Mouse (Mus musculus) embryonic facial prominence, embryonic 11.5 days (tissue): ENCODE results near the gene Epha6. TPM values are rescaled to one million over a fixed set of nuclear protein-coding genes. Genes with fewer than 3 reads are reported as not detected.

Experiments
- ATAC-seq: fragments of 200-750 bp; cut with Nextera tagmentation; replicated peaks from 2 replicates; pipeline ENCODE4 v1.8.0; 2017; ENCODE audit warnings: low read depth; ENCODE audit not compliant: insufficient number of reproducible peaks, low FRiP score, low TSS enrichment
- DNase-seq: peaks from one replicate; pipeline ENCODE4 v3.0.0-alpha.2; 2015; ENCODE audit warnings: low spot score
- H3K27ac ChIP-seq: fragments of 300-500 bp; sonication (generic); replicated peaks from 2 replicates; pipeline ENCODE4 v1.5.1; 2014; ENCODE audit warnings: mild to moderate bottlenecking, low read depth, low read length, control low read depth
- H3K27me3 ChIP-seq: fragments of 300-500 bp; sonication (generic); 2 replicates; pipeline ENCODE4 v1.6.1; 2014; ENCODE audit warnings: mild to moderate bottlenecking, low read length, moderate library complexity, mixed read lengths; ENCODE audit not compliant: control insufficient read depth, insufficient read depth
- H3K36me3 ChIP-seq: fragments of 300-500 bp; sonication (generic); replicated peaks from 2 replicates; pipeline ENCODE4 v1.6.1; 2014; ENCODE audit warnings: low read depth, mild to moderate bottlenecking, low read length, moderate library complexity, mixed read lengths; ENCODE audit not compliant: control insufficient read depth, insufficient read depth
- H3K4me1 ChIP-seq: fragments of 300-500 bp; sonication (generic); 2 replicates; pipeline ENCODE4 v1.6.1; 2014; ENCODE audit warnings: low read length, mixed read lengths; ENCODE audit not compliant: control insufficient read depth, insufficient read depth
- H3K4me2 ChIP-seq: fragments of 300-500 bp; sonication (generic); 2 replicates; pipeline ENCODE4 v1.6.1; 2014; ENCODE audit warnings: low read depth, mild to moderate bottlenecking, control low read depth, low read length, moderate library complexity
- H3K4me3 ChIP-seq: fragments of 300-500 bp; sonication (generic); 2 replicates; pipeline ENCODE4 v1.5.1; 2014; ENCODE audit warnings: low read depth, low read length, control low read depth
- H3K9ac ChIP-seq: fragments of 300-500 bp; sonication (generic); replicated peaks from 2 replicates; pipeline ENCODE4 v1.6.1; 2014; ENCODE audit warnings: mild to moderate bottlenecking, control low read depth, low read length
- H3K9me3 ChIP-seq: fragments of 300-500 bp; sonication (generic); replicated peaks from 2 replicates; pipeline ENCODE4 v1.6.1; 2016; ENCODE audit warnings: mild to moderate bottlenecking, low read length, inconsistent platforms, mixed read lengths; ENCODE audit not compliant: control insufficient read depth
- WGBS: fragments of 180-500 bp; shearing (Covaris S2); extraction: QIAGEN DNeasy Blood & Tissue Kit; methylation state at CpG from one replicate; pipeline ENCODE4 v1.1.7; 2014; 5-methylcytosine and 5-hydroxymethylcytosine counted together
- polyA plus RNA-seq: library from polyadenylated mRNA; unstranded; fragments of >200 nt; fragmentation: Nextera tagmentation; extraction: Ambion mirVana; gene quantifications from 2 replicates; pipeline ENCODE4 v1.2.1, GENCODE M21; 2014

The Epha6 gene
- polyA plus RNA-seq, 1 experiment from 2014 or later: not detected

DNA sequence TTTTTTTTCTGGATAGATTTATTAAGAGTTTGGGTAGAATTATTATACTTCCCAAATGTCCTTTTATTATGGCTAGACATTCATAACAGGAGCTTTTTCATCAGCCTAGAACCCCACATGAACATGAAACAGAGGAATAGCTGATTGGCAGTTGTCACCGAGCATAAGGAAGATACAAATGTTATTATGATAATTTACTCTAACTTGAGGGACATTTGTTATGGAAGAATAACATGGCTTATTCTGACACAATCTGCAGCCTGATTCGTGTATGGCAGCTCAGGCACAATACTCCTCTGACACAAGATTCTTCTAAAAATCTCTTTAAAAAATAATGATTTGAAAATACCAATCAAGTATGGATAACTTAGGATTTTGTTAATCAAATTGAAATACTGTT lies 347.7 kb downstream of the Epha6 start:
- no peaks in the 10 kb centered on the region for H3K4me1 ChIP-seq
- DNase-seq (no peak), ATAC-seq (no peak)
- no peak overlapping the region for H3K4me3 ChIP-seq
- 81% methylated on average over 2 of the region's 2 CpGs for WGBS
- no peak overlapping the region for H3K9ac ChIP-seq
- no peak overlapping the region for H3K27ac ChIP-seq
- H3K9me3 ChIP-seq: no peaks in the 10 kb centered on the region
- H3K4me2 ChIP-seq: no peak overlapping the region
- H3K36me3 ChIP-seq: no peaks in the 10 kb centered on the region
- no peaks in the 10 kb centered on the region for H3K27me3 ChIP-seq

DNA sequence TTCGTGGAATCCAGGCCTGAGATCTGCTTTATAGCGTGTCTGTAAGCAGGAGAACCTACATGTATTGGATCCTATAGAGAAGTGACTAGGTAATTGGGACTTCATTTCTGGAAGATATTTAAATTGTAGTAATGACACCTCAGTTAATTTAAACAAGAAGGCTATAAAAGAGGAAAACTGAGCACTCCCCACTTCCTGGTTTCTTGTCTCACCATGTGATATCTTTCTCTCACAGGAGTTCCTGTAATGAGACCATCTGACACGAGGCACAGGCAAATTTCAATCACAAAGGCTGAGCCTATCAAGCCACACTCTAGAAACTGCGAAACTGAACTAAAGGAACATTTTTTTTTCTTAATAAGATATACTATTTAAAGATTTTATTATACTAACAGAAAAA lies 348.3 kb downstream of the Epha6 start:
- no peak overlapping the region for H3K27ac ChIP-seq
- H3K4me1 ChIP-seq: no peaks in the 10 kb centered on the region
- H3K9ac ChIP-seq: no peak overlapping the region
- H3K9me3 ChIP-seq: no peaks in the 10 kb centered on the region
- H3K4me3 ChIP-seq: no peak overlapping the region
- ATAC-seq (no peak), DNase-seq (no peak)
- 77% methylated on average over 4 of the region's 4 CpGs for WGBS
- no peak overlapping the region for H3K4me2 ChIP-seq
- H3K27me3 ChIP-seq: no peaks in the 10 kb centered on the region
- H3K36me3 ChIP-seq: no peaks in the 10 kb centered on the region

DNA sequence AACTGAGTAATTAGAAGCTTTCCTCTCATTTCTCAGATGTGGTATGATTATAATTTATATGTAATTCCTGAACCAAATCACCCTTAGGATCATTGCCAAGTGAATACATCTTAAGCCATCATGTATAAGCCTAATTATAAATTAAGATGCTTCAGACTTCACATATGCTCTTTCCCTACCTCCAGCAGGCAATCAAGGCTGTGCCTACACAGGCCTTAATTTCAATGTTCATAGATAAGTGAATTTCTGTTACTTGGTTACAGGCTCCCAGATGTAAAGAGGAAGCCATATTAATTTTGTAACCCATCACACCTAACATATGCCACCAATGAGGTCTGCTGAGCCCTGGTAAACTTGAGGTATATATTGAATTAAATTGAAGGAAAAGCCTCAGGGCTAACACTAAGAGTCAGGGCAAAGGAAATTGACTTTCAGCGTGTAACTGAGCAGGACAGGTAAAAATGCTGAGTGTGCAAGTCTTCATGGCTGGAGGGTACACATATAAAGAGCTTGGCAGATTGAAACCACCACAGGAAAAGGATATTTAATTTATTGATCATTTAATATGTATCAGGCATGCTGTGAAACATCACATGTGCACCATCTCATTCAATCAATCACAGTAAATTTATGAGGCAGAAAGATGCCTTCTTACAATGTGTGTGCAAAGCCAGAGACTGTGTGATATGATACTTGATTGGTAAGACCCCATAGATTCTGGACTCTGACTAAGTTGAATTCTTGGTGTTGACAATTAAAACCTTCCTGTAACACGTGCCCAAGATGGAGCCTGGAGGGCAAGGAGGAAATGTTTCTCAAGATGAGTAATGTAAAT lies 365.8 kb downstream of the Epha6 start:
- Histone ChIP-seq H3K27ac (no peak overlapping the region), H3K4me2 (no peak overlapping the region), H3K36me3 (no peaks in the 10 kb centered on the region), H3K4me1 (no peaks in the 10 kb centered on the region), H3K27me3 (no peaks in the 10 kb centered on the region), H3K9ac (no peak overlapping the region), H3K4me3 (no peak overlapping the region), H3K9me3 (no peaks in the 10 kb centered on the region)
- no peak for DNase-seq
- WGBS: 64% methylated on average over 2 of the region's 2 CpGs
- ATAC-seq: no peak

DNA sequence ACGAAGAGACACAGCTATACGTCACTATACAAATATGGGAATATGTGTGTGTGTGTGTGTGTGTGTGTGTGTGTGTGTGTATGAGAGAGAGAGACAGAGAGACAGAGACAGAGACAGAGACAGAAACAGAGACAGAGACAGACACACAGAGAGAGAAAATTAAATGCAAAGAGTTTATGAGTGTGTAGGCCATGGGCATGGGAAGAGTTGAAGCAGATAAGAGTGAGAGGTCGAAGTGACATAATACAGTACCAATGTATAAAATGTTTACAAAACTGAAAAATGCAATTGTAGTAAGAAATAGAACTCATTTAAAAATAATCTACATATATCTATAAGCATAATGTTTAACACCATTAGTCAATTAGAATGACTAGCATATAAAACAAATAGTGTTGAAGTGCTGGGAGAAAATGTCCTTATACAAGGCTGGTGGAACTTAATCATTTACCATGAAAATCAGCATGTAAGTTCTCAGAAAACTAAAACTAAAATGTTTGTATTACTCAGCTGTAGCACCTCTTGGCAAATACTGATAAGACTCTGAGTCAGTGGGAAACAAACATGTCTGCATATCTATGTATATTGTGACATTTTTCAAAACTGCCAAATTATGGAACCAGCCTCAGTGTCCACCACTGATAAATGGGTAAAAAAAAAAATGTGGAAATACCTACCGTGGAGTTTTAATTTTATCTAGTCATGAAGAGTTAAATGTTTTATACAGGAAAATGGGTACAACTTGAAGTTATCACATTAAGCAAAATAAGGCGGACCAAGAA lies 371.2 kb downstream of the Epha6 start:
- ATAC-seq (no peak), DNase-seq (no peak)
- Histone ChIP-seq H3K4me3 (no peak overlapping the region), H3K27ac (no peak overlapping the region), H3K4me2 (no peak overlapping the region), H3K4me1 (no peaks in the 10 kb centered on the region), H3K9me3 (no peaks in the 10 kb centered on the region), H3K9ac (no peak overlapping the region), H3K27me3 (no peaks in the 10 kb centered on the region), H3K36me3 (no peaks in the 10 kb centered on the region)
- WGBS: 88% methylated on average over 5 of the region's 5 CpGs

DNA sequence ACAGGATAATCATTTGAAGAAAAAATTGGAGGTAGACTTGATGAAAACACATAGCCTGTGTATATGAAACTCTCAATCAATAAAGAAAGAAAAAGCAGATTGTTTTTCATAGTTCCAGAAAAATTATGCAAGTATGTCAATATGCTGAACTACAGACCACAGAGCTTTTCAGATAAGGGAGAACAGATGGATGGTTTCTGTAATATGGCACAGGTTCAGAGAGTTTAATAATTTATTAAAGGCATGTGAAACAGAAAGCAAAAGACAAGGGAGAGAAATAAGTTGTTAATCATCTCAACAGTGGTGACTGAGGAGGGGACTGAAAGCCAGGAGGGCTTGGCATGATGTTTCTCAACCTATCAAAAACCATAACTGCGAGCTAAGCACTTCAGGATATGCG lies 372.3 kb downstream of the Epha6 start:
- Histone ChIP-seq H3K9ac (no peak overlapping the region), H3K4me3 (no peak overlapping the region), H3K4me2 (no peak overlapping the region), H3K27me3 (no peaks in the 10 kb centered on the region), H3K9me3 (no peaks in the 10 kb centered on the region), H3K4me1 (no peaks in the 10 kb centered on the region), H3K36me3 (no peaks in the 10 kb centered on the region), H3K27ac (no peak overlapping the region)
- 96% methylated on average over 2 of the region's 2 CpGs for WGBS
- ATAC-seq (no peak), DNase-seq (no peak)

GRCm38 (mm10) chr16:60209151-60209550 lies 396.2 kb downstream of the Epha6 start:
- no peaks in the 10 kb centered on the region for H3K4me1 ChIP-seq
- DNase-seq: no peak
- H3K36me3 ChIP-seq: no peaks in the 10 kb centered on the region
- no peaks in the 10 kb centered on the region for H3K9me3 ChIP-seq
- H3K4me2 ChIP-seq: no peak overlapping the region
- no peak overlapping the region for H3K27ac ChIP-seq
- H3K9ac ChIP-seq: no peak overlapping the region
- no peaks in the 10 kb centered on the region for H3K27me3 ChIP-seq
- H3K4me3 ChIP-seq: no peak overlapping the region
- ATAC-seq: no peak

DNA sequence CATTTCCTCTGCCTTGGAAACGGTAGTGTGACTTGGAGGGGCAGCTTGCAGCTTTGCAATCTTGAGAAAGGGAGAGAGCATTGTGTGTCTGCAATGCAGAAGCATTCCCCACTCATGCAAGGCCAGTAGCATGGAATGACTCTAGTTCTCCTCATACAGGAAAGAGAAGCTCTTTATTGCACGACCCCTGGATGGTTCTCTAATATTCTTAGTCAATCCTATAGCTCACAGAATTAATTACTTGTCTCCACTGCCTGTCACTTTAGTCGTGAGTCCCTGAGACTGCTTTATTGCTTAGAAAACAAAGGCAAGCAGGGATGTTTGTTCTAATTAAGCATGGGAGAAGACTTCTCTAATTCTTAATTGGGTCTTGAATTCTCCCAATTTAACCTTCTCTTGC lies 429.8 kb downstream of the Epha6 start:
- Histone ChIP-seq H3K4me3 (no peak overlapping the region), H3K9ac (no peak overlapping the region), H3K4me2 (no peak overlapping the region), H3K4me1 (no peaks in the 10 kb centered on the region), H3K36me3 (no peaks in the 10 kb centered on the region), H3K27ac (no peak overlapping the region), H3K9me3 (no peaks in the 10 kb centered on the region), H3K27me3 (no peaks in the 10 kb centered on the region)
- no peak for ATAC-seq
- DNase-seq: no peak
- WGBS: 12% methylated on average over 3 of the region's 3 CpGs

DNA sequence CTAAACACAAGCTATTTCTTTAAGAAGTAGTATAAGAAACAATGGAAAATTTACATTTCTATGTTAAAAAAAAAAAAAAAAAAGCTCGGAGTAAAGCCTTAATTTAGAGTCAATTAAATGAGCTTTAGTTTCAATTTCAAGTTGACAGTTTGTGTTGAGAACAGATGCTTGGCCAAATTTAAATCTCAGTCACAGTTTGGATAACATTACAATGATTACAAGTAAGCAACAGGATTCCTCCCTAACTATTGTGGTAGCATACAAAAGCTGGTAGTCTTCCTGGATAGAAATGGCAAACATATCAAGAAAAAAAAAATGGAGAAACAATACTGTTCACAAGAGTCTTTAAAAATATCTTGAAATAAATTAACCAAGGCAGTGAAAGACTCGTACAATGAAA lies 452.9 kb downstream of the Epha6 start:
- Histone ChIP-seq H3K4me1 (no peaks in the 10 kb centered on the region), H3K9me3 (no peaks in the 10 kb centered on the region), H3K4me3 (no peak overlapping the region), H3K4me2 (no peak overlapping the region), H3K36me3 (no peaks in the 10 kb centered on the region), H3K27me3 (no peaks in the 10 kb centered on the region), H3K9ac (no peak overlapping the region), H3K27ac (no peak overlapping the region)
- ATAC-seq: no peak
- DNase-seq: no peak
- WGBS: 69% methylated on average over 2 of the region's 2 CpGs
